Mouse (Mus musculus): ENCODE measurements at regions not wholly inside any gene's neighbourhood (a gene's known extent, or its start where the extent isn't known, plus 50 kb on each side); places are given as distances from the start of the nearest gene placed in this dataset. TPM values are rescaled to one million over a fixed set of nuclear protein-coding genes. Genes with fewer than 3 reads are reported as not detected.

Small RNA genes lying in the stretch of these regions (microRNA-seq; reads per million reads assigned to microRNA genes)
- not detected for gene Gm25779

All from forebrain, embryonic 16.5 days (tissue).